Mouse (Mus musculus) kidney, postnatal 4 days (tissue): ENCODE measurements around the gene Sv2b.
"Not testable (repeated sequence)": the region's sequence is repeated elsewhere in the genome, so short reads cannot be mapped to it uniquely, and the experiment has no call there.

Experiments used
- DNase-seq, 2 experiments: peaks; one replicate each; pipeline ENCODE4 v3.0.0; 2021; ENCODE audit warnings: mixed read lengths in 2 of 2

The Sv2b gene

GRCm38 (mm10) chr7:75308457-75309312 is at the start of gene Sv2b:
Gene Sv2b (minus strand): TSS chr7:75309262.
- DNase-seq: peak; percentile 34 to 51

GRCm38 (mm10) chr7:75358284-75358851 is 49.3 kb upstream of the Sv2b start:
- DNase-seq: no peak

- DNase-seq: no peak
Observed at GRCm38 (mm10) chr7:75355521-75355920, 46.5 kb upstream of the Sv2b start.

- no peak for DNase-seq
Observed at GRCm38 (mm10) chr7:75352777-75353374, 43.8 kb upstream of the Sv2b start.

GRCm38 (mm10) chr7:75350172-75350571 is 41.1 kb upstream of the Sv2b start:
- DNase-seq: no peak

DNA sequence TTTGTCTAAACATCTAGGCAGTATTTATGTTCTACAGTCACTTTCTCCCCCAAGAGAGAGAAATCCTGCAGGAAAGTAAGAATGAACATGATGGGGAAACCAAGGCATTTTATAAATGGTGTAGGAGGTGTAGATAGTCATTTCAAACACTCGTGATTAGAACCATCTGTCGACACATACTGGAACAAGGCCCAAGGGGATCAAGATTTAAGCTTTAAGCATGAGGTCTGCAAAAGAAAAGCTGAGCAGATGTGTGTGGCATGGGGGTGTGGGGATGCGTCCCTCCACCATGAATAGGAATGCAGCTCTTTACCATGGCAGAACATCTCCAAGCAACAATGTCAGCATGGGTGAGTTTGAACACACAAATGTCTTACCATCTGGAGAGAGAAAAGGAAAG is 23.2 kb upstream of the Sv2b start:
- DNase-seq: no peak

- DNase-seq: no peak
Observed at GRCm38 (mm10) chr7:75329740-75330142, 20.7 kb upstream of the Sv2b start.

DNA sequence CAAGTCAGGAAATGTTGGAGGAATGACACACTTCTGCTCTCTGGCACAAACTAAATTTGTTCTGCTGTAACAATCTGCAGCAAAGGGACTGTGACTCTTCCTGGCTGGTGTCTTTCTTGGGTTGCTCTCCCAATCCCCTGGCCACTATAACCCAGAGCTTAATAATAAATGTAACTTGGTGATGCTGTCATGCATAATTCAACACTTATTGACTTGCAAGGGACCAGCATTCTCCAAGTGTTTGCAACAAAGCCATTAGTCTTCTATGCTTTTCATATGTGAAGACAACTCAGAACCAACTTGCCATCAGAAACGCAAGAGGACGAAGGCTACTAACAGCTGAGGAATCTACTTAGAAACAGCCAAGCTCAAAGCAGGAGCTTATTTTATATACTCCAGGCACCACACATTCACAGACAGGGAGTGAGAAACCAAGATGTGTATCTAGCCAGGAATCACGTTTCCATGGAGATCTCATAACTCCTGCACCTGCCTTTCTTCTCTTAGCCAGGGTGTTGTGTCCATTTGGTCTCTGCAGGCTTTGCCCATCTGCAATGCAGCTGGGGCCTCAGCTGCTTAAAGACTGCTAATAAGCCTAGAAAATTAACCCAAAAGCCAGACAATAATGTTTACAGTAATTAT is 19.8 kb upstream of the Sv2b start:
- no peak for DNase-seq

GRCm38 (mm10) chr7:75325273-75325672 is 16.2 kb upstream of the Sv2b start:
- DNase-seq: no peak

- DNase-seq: not testable (repeated sequence)
Observed at GRCm38 (mm10) chr7:75322742-75323141, 13.7 kb upstream of the Sv2b start.

- DNase-seq: no peak
Observed at GRCm38 (mm10) chr7:75320009-75320408, 10.9 kb upstream of the Sv2b start.

DNA sequence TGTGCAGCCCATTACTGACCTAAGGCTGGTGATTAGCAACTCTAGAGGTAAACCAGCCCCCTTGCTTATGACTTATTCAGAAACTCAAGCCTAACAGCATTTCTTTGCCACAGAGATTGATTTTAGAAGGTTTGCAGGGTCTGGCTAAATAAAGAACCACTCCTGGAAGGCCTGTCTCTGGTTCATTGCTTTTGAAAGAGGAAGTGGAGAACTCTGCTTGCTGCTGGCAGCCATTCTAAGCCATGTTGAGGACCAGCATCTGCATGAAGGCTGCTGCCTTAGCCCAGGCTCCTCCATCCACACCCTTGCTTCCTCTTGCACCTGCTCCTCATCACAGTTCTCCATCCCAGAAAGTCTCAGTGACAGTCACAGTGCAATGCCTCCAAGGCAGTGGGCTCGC is 9.3 kb upstream of the Sv2b start:
- DNase-seq: no peak

DNA sequence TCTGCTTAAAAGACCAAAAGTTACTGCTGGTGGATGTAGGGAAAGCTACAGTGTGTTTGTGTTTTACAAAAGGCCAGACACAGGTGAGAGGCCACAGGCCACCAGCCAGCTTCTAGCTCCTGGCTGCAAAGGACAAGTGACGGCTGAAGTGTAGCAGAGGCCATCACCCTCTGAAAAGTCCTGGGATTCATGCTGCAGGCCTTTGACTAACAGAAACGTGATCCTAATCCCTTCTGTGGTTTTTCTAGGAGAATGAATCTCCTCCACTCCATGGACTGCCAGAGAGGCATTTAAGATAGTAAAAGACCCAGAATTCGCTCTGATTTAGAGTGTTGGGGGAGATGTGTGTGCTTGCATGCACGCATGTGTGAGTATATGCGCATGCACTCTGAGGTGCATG is 5.8 kb upstream of the Sv2b start:
- DNase-seq: no peak

- no peak for DNase-seq
Observed at GRCm38 (mm10) chr7:75309570-75309969, 508 bp upstream of the Sv2b start.

- no peak for DNase-seq
Observed at GRCm38 (mm10) chr7:75308140-75308456, 964 bp downstream of the Sv2b start.

DNA sequence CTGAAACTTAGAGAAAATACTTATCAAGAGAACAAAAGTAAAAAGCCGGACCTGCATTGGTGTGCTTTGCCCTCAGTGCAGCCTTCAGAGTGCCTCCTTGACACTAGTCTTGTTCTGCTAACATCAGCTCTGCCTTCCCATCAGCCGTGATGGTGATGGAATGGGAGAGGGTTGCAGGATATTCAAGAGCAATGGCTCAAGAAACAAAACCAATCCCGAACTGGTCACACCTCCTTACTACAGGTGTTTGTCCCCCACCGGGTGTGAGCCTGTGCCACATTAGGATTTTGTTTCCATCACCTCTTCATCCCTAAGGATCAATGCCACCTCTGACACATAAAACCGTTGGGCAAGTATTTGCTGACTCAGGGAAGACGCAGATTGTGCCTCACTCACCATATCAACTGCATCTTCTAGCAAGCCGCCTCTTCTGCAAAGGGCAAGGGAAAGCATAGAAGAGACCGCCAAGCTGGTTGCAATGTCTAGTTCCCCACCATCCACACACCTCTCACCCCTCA is 1.4 kb downstream of the Sv2b start:
- no peak for DNase-seq

DNA sequence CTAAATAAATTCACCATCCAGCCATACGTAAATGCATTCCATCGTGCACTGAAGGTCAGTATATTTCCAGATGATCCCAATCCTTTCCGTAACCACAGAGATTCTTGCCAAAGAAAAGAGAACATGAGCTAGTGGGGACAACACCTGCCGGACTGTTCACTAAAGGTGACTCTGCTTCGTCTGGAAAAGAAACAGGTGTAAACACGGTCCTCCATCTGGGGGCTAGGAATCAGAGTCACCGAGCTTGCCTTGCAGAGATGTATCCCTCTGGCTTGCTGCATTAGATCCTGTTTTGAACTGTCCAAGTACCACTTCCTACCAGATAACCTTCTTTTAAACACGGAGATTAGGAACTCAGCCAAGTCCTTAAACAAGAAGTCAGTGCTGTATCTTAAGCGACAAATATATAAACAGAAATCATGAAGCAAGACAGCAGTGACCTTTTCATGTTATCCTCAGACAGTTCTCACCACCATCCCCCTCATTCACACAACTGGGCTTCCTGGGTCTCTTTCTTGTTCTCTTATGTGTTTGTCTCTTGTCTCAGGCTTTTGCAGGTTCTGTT is 3.1 kb downstream of the Sv2b start:
- no peak for DNase-seq

- DNase-seq: no peak
Observed at GRCm38 (mm10) chr7:75302523-75303215, 6.4 kb downstream of the Sv2b start.

DNA sequence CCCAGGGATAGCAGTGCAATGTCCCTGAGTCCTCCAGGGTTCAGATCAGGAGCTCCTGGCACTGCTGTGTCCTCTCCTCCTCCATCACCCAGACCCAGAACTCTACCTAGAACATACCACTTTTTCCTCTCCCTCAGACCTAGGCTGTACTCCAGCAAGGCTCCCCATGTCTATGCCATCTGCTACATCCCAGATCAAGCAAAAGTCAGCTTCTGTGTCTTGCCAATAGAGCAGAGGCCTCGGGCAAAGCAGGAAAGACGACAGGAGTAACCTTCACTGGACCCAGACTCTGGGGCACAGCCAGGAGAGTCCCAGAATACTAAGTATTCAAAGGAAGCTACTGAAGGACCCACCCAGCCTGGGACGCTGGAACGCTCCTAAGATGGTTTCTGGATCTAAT is 9.8 kb downstream of the Sv2b start:
- DNase-seq: no peak

- DNase-seq: peak in 1 of 2 experiments; percentile 19
Observed at GRCm38 (mm10) chr7:75296688-75297119, 12.4 kb downstream of the Sv2b start.

DNA sequence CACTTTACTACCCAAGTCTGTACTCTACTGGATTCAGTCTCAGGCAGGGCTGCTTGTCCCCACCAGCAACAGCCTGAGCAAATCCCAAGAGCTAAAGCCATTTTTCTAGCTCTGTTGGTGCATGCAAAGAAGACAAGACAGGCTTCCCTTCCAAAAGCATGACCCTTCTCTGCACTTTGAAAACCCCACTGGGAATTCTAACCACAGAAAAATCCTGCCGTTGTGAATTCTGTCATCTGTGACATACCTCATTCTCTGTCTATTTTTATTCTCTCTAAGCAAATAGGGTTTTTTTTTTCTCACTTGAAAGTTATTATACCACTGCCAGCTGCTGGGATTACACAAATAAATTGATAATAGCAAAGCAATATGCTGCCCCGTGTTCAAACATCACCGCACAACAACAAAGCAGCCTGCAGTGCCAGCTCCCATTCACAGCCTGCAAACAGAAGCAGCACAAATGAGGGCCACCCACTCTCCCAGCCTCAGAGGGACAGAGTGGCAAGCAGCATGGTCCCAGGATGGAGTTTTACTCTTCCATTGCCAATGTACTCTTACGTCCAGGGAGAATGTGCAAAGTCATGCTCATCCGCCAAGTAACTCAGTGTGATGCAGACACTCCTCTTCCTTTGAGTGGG is 13.7 kb downstream of the Sv2b start:
- DNase-seq: no peak

DNA sequence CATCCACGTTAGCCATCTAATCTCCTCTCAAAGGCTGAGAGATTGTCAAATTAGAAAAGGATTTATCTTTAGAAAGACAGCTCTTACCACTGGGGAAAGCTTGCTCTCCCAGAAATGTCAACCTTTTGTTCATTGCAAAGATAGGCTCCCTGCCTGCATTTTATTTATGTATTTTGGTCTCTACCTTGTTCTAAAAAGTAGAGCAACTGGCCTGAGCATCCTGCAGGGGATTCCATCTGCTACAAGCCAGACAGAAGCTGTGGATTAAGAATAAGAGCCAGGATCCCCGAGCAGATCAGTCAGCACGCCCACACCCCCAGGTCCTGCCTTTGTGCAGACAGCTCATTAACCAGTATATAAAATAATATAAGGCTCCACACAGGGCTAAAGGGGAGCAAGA is 16.8 kb downstream of the Sv2b start:
- DNase-seq: no peak
